Mouse (Mus musculus) cerebellum, adult 9-10 months (tissue): ENCODE measurements around the gene Entpd6.

Experiments used
- DNase-seq: peaks from one replicate; pipeline ENCODE4 v3.0.0; 2022

The Entpd6 gene

DNA sequence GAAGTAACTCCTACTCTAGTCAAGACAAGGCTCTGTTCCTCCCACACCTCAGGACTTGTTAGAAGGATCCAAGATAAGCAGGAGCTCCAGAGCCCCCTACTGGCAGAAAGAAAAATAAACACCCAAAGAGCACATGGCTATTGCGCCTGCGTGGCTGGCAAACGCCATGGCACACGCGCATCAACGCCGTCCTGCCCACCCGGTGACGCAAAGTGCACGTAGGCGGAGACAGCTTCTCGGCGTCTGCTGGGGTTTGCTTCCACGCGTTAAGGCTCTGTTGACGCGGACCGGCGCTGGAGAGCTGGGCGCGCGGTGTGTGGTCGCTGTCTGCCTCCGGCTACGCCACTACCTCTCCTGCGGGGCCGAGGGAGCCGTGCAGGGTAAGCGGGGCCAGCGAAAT, at the start of gene Entpd6:
Gene Entpd6, plus strand, starts transcription at position 189 of the 400 bp plus-strand sequence.
- DNase-seq = peak; percentile 99

DNA sequence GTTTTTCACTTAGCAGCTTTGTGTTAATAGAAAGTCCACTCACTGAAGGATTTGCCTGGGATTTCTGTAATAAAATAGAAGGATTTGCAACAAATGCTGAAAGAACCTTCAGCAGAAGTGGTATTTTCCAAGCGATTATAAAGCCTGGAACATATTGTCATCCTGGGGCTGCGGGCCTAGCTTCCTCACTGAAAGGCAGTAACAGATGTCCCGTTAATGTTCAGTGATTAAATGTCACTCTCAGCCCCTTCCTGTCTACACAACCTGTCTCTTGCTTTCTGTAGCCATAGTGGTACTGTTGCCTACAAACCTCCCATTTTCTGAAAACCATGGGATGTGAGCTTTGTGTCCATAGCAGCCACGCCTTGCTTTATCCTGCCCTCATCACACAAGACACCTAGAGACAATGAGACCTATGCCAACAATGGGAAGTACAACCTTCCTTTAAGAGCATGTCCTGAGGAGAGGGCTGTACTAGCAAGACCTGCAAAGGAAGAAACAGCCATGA, 36.6 kb upstream of the Entpd6 start:
- DNase-seq = no peak

DNA sequence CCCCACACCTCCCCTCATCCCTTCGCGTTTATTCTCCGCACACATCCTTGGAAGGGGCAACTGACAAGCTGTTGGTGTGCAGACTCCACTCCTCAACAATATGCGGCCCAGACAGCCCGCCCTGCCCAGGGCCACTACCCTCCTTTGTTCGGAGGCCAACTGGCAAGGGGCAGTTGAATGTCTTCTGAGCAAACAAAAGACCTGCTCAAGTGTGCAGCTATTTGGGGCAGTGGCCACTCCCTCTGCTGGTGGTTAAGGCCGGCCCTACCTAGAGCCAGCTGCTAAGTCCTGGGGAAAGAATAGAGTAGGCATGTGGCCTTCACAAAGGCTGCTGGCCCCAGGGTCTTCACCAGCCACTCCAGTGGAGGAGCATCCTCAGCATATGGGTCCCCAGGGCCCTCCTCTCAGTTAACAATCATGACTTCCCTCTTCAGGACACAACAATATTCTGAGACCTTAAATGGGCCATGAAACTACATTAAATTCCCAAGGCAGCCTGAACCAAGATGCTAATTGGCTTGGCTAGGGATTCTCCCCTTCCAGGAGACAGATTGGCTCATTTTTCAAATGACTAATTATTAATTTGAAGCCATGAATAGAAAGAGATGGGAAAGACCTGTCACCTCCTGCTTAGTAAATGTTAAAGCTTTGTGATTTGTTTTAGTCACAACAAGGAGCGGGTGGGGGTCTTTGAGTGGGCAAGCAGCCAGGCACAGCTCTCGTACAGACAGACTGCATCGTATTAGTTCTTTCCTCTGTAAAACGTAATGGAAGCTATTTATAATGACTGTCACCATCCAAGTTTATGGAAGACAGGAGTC, 12.9 kb upstream of the Entpd6 start:
- no peak for DNase-seq

DNA sequence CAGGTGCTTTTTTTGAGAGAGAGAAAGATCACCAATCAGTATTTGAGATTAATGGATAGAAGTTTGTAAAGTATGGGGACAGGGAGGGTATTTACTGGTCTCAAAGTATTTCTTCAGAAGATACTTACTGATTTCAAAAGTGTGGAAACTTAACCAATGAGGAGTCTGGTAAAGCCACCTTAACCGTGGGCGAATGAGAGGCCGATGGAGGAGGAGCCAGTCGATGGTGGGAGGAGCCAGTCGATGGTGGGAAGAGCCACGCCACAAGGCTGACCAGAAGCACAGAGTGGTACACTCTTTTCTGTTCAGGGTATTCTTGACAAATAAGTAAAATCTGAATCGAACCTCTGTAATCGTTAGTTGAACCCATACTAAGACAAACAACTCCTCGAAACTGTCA, 11.0 kb upstream of the Entpd6 start:
- no peak for DNase-seq

DNA sequence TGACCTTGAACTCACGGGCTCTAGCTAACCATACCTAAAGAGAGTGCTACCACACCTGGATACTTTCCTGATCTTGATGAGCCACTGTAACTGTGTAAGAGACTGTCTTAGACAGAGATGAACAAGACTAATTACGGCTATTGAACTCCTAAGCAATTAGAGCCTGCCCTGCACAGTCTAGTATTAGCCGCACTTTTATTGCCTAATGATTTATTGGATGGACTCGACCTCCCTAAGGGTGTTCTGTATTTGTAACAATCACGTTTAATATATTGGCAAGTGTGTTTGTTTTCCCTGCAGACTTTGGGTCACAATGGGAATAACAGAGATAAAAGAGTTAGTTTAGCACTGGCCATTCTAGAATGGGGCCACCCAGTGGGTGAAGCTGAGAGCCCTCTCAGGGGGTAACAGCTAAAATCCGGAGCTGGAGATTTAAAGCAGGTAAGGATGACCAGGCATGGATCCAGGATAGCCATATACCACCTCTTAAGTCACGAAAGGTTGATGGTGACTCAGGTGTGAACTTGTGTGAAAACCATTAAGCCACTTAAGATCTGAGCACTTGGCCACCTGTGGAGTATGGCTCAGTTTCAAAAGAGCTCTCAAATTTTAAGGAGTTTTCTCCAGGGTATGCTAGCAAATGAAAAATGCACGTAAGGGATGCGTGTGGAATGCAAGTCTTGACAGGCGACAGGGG, 8.5 kb upstream of the Entpd6 start:
- no peak for DNase-seq

DNA sequence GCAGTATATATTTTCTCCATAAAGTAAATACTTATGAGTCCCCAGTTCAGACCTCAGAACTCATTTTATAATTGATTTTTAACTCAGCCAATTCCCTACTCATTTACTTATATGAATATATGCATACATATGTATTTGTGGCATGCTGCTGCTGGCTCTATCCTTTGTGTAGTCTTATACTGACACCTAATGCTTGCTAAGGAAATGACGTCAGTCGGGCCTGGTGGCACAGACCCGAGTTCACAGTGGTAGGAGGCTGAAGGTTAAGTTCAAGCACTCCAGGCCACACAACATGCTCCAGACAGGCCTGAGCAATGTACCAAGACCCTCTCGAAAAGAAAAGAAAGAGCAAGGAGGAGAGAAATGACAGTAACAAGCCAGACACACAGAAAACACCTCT, 7.4 kb upstream of the Entpd6 start:
- DNase-seq = no peak

DNA sequence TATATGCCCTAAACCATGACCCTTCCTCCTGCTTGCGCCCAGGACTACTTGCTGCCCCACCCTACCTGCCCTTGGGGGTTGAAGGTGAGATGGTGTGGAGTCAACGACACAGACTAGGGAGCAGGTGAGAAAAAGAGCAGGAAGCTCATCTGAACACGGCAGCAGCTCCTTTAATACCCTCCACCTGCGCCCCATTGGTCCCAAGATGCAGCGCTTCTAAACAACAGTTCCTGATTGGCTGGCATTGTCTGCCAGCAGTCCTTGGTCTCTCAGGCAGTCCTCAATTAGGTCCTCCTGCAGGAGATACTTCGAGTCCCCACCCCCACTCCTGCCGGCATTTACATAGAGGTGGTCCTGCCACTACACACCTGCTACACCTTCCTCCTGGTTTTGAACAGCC, 3.8 kb upstream of the Entpd6 start:
- DNase-seq = no peak

DNA sequence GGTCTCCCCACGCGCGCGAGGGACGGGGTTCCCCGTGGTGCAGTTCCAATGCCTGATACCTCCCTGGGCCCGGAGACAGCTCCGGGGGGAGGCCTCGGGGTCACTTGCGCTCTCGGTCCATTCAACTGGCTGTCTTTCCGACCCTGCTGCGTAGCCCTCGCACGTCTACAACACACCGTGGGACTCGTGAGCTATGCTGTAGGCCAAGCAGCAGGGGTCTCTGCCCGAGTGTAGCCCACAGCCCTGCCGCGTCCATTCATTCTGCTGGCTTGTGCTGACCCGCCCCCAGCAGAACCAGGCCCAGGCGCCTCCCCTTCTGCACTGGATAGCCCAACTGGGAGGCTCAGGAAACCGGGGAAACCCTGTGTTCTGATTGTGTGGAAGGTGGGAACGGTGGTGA, 441 bp downstream of the Entpd6 start:
- DNase-seq = no peak

DNA sequence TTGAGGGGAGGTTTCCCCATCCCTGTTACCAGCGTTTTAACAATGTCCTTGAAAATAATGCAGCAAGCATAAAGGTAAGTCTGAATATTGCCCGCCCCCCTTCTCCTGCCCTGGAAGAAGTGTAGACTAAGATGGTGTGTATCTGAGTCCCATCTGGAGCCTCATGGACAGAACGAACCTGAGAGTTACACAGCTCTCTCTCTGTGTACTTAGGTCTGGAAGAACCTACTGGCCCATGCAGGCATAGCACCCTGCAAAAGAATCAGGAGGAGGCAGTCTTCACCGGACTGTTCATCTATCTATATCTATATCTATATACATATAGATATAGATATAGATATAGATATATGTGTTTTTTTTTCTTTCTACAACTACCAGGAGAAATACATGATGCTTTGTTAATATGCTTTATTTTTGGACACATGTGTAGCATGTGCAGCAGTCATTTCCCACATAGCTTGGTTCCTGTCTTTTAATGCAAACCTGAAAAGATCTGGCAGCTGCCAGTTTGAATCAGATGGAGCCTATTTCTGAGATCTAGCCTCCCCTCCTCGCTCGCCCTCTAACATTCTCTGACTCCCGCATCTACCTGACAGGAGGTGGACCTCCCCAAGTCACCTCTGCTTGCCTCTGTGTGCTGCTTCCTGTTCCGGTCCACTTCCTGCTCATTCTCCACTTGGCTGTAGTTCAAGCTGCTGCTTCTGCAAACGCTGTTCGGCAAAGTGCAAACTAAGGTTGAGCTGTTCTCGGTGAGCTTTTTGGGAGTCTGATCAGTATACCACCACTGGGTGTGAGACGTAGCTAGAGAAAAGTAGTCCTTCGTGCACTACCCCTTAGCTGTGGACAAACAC, 1.5 kb downstream of the Entpd6 start:
- no peak for DNase-seq

DNA sequence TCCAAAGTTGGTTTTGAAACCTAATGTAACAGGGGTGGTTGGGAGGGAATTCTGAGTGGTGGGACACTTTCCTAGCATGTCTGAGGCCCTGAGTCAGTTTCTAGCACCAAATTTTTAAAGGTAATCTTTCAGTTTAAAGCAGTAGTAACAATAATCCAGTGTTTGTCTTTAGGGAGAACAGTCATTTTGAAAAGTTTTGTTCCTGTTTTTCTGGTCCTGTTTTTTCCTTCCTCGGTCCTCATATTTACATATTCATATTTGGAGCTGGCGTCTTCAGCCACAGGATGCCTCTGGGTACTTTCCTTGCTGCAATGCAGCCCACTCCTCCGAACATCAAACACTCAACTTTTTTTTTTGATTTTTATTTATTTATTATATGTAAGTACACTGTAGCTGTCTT, 6.2 kb downstream of the Entpd6 start:
- DNase-seq = no peak

DNA sequence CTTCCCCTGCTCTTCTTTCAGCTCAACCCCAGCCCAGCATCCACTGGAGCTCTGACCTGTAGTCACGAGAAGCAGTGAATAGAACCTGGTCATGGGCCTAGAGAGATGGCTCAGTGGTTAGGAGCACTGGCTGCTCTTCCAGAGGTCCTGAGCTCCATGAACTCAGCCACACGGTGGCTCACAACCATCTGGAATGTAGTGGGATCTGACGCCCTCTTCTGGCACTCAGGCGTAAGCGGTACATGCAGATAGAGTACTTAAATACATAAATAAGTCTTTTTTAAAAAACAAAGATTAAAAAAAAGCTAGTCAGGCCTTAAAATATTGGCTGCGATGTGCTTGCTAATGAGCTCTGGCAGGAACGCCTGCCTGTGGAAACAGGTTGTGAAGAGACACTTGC, 12.6 kb downstream of the Entpd6 start:
- no peak for DNase-seq

DNA sequence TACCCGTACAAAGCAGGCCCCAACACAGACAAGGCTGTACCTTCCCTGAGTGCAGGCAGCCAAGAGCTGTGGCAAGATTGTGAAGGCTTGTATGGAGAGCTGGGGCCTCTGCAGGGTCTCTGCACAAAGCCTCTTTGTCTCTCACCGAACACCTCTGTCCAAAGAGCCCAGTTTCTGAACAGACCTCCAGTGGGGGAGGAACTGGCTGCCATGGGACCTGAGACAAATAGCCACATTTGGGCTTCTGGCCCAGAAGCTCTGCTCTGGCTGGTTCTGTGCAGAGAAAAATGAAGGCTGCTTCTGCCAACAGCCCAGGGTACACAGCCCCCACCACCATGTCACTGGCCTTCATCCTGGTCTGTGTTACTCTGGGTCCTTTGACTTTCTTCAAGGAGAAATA, 16.8 kb downstream of the Entpd6 start:
- peak; percentile 55 for DNase-seq

DNA sequence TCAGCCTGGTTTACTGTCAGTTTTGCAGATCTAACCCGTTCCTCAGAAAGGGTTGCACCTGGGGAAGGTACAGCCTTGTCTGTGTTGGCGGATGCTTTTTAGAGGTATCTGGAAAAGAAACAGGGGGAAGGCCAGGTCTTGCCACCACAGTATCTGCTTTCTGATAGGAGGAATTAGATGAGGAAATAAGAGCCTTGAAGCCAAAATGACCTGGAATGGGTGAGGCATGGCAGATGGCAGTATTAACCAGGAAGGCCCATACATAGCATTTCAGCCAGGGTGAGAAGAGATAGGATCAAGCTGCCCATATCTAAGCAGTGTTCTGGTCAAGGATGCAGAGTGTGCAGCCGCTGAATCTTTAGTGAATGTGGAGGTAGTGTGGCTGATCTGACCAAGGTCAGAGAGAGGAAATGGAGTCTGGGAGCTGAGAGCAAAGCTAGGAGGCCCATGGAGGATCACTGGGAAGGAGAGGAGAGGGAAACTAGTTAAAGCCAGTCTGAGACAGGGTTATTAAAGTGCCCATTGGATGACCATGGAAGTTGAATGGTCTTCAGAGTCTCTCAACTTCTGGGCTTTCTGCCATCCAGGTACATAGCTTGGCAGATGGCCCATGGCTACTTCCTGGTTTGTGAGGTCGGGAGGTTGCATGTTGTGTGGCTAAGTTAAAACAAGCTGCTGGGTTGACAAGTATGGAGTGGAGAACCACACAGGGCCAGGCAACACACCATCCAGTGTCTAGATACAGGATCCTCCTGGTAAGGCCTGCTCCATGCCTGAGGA, 17.4 kb downstream of the Entpd6 start:
- peak; percentile 61 for DNase-seq

DNA sequence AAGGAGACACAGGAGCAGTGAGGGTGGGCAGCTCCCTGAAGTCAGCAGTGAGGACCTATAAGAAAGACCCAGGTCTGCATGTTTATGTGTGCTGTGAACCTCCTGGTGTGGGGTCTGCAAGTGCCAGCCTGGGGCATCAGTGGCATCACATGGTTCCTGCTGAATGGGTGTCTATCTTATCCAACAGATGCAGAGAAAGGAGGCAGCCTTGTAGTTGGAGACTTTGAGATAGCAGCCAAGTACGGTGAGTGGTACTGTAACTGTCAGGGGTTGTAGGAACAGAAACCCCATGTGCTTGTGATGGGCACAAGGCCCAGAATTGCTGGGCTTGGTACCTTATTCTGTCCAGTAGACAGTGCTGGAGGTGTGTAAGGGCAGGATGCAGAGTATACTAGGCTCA, 19.8 kb downstream of the Entpd6 start:
- DNase-seq = no peak

DNA sequence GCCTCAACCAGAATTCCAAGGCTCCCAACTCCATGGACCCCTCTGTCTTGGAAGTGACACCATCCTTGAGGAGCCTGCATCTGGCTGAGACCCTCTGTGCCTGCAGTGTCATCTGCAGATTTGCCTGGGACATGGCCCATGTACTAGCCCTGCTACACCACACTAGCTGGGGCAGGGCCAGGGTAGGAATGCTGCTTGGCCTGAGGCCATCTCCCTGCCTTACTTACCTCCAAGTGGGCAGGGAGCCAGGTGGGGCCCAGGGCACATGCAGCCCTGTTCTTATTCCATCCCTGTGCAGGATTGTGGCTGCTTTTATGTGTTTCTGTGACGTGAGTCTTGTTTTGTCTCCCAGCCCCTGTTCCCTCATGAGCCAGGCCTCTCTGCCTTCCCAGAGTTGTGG, 21.9 kb downstream of the Entpd6 start:
- DNase-seq = no peak

DNA sequence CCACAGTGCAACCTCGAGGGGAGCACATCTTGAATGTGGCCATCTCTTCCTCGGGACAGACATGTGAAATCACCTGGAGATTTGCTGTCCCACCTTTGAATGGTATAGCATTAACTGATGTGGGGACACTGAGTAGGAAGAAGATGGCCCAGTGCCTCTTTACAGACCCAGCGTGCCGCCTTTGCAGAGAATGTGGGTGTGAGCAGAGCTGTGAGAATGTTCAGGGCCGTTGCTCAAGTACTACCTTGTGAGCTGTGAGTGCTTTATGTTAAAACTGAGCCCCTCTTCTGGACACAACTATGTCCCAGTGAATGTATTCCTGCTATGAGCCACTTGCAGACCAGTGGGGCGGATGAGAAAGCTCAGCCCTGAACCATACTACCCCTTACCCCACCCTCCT, 22.3 kb downstream of the Entpd6 start:
- no peak for DNase-seq

DNA sequence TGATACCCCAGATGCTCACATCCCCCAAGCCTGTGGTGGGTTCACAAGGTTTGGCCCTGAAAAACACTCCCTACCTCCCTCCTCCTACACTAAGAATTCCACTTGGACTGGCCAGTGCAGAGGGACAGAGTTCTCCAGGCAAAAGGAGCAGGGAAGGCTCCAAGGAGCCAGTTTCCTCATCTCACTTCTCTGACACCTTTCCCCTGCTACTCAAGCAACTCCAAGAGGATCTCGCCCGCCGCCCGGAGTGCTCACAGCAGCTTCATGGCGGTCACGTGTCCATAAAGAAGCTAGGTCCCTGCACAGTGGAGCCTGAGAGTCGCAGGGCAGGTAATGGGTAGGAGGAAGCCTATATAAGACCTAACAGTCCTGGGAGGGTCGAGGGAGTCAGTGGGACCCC, 23.2 kb downstream of the Entpd6 start:
- no peak for DNase-seq

DNA sequence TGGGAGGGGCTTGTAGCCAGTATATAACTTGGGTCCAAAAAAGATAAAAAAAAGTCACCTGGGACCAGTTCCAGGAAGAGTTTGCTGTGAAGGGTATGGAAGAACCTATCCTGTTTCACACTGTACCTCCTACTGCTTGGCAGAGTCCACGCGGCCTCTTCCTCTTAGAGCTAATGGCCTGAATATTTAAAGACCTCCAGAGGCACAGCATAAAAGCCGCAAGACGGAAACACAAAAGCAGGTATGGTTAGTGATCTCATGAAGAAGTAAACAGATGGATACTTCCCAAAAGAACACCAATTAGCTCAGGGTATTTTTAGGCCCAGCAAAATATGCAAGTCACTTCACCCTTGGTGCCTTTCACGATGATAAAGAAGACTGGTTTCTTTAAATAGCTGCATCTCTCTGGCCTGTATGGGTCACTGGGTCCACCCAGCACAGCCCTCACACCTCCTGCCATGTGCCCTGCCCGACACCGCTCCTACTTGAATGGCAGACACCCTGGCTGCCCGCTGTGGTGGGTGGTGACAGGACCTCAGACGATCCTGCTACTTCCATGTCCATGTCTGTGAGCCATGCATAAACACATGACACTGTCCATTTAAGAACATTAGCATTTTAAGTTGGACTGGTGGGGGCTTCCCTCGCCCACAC, 23.8 kb downstream of the Entpd6 start:
- DNase-seq = no peak

DNA sequence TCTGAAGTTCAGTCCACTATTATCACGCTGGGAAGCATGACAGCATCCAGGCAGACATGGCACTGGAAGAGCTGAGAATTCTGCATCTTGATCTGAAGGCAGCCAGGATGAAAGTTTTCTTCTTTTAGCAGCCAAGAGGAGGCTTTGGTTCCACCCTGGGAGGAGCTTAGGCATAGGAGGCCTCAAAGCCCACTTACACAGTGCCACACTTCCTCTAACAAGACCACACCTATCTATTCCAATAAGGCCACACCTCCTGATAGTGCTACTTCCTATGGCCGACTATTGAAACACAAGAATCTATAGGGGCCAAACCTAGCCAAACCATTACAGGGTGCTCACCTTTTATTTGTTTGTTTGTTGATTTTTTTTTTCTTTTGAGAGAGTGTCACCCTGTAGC, 34.0 kb downstream of the Entpd6 start:
- DNase-seq = no peak

DNA sequence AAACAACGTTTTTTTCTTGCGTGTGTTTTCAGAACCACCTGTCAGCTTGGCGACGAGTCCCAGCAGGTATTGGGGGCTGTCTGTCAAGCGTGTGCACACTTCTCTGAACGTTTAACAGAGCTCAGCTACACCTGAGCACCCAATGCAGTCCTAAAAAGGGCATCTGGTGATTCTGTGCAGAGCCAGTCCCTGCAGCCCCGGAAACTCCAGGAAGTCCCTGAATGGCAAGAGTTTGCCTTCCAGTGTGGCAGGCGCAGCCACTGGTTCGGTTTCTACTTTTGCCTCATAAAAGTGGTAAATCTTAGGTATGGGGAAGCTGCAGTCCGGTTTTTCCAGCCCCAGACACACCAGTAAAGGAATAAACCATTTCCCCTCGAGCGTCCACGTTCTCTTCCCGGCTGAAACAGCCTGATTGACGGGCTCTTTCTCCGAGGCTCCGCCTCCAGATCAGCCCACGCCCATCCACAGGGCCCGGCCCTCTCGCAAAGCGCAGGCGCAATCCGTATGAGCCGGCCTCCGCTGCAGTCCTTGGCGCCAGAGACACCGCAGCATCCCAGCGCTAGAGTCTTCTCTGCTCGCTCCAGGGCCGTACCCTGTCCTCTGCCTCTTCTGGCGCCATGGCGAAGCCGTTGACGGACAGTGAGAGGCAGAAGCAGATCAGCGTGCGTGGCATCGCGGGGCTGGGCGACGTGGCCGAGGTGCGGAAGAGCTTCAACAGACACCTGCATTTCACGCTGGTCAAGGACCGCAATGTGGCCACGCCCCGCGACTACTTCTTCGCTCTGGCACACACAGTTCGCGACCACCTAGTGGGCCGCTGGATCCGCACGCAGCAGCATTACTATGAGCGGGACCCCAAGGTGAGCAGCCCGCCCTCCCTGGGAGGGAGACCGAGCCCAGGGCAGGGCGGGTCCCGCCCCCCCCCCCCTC, 37.7 kb downstream of the Entpd6 start, which contains the start of gene Pygb:
Gene Pygb, plus strand, starts transcription at position 485 of the 930 bp plus-strand sequence.
- peak; percentile 83 for DNase-seq
